Mouse (Mus musculus) adrenal gland, adult 18-20 months (tissue): Measurements from ENCODE around the gene Hoxb2. TPM values are rescaled to one million over a fixed set of nuclear protein-coding genes. Genes with fewer than 3 reads are reported as not detected.

ENCODE experiments used
- DNase-seq, 2 experiments: peaks; one replicate each; pipeline ENCODE4 v3.0.0; 2021 to 2022; ENCODE audit warnings: low spot score in 2 of 2
- total RNA-seq, 2 experiments: library from RNA; stranded (reverse); gene quantifications; 1 replicate in 1 of 2; 2 replicates in 1 of 2; pipeline ENCODE4 v1.2.3; 2021

Hoxb2 gene
- total RNA-seq, 2 experiments from 2014 or later = 17.1 to 21.5 TPM

- no peak for DNase-seq
Measured at GRCm38 (mm10) chr11:96333241-96334001, 16.9 kb upstream of the Hoxb2 start.

GRCm38 (mm10) chr11:96334002-96334364, 16.3 kb upstream of the Hoxb2 start:
- no peak for DNase-seq

- DNase-seq = no peak
Measured at GRCm38 (mm10) chr11:96334998-96335397, 15.3 kb upstream of the Hoxb2 start.

GRCm38 (mm10) chr11:96336597-96336996, 13.7 kb upstream of the Hoxb2 start:
- DNase-seq = no peak

GRCm38 (mm10) chr11:96337026-96337425, 13.3 kb upstream of the Hoxb2 start:
- DNase-seq = no peak

GRCm38 (mm10) chr11:96338957-96339855, 11.1 kb upstream of the Hoxb2 start:
- peak; percentile 19 to 21 for DNase-seq

GRCm38 (mm10) chr11:96340698-96341365, 9.5 kb upstream of the Hoxb2 start:
- peak; percentile 42 to 56 for DNase-seq

GRCm38 (mm10) chr11:96341701-96342575, 8.4 kb upstream of the Hoxb2 start:
- peak; percentile 53 to 72 for DNase-seq

- DNase-seq = peak; percentile 20 to 36
Measured at GRCm38 (mm10) chr11:96342576-96342930, 7.8 kb upstream of the Hoxb2 start.

- peak; percentile 22 to 24 for DNase-seq
Measured at GRCm38 (mm10) chr11:96343206-96343745, 7.0 kb upstream of the Hoxb2 start.

- DNase-seq = peak; percentile 40 to 57
Measured at GRCm38 (mm10) chr11:96344061-96344877, 6.1 kb upstream of the Hoxb2 start.

GRCm38 (mm10) chr11:96344878-96345159, 5.5 kb upstream of the Hoxb2 start:
- DNase-seq = peak in 1 of 2 experiments; percentile 26

- peak; percentile 44 to 47 for DNase-seq
Measured at GRCm38 (mm10) chr11:96345220-96345892, 5.0 kb upstream of the Hoxb2 start.

- DNase-seq = peak; percentile 38 to 48
Measured at GRCm38 (mm10) chr11:96345893-96346806, 4.2 kb upstream of the Hoxb2 start.

GRCm38 (mm10) chr11:96346916-96347520, 3.3 kb upstream of the Hoxb2 start:
- DNase-seq = no peak

GRCm38 (mm10) chr11:96347717-96348116, 2.6 kb upstream of the Hoxb2 start:
- no peak for DNase-seq

GRCm38 (mm10) chr11:96348141-96348928, 2.0 kb upstream of the Hoxb2 start:
- peak; percentile 24 to 37 for DNase-seq
